Mouse (Mus musculus) heart, postnatal 0 days (tissue): ENCODE data around the gene Psme2.

Experiments used
- CTCF ChIP-seq: IDR thresholded peaks from 2 replicates; pipeline ENCODE4 v1.5.1; 2016; ENCODE audit warnings: antibody characterized with exemption, control low read depth, low read depth
- EP300 ChIP-seq: IDR thresholded peaks from 2 replicates; pipeline ENCODE4 v1.6.1; 2016; ENCODE audit warnings: antibody characterized with exemption, low read depth

- TF ChIP-seq CTCF (no peak), EP300 (no peak)
These were observed 6.0 kb downstream of the Psme2 start, which contains the start of gene Emc9 for GRCm38 (mm10) chr14:55584702-55585565.
